Mouse (Mus musculus) megakaryocyte, embryonic 14.5 days (primary cell): ENCODE measurements around the gene Pde11a.

Source experiments
- FLI1 ChIP-seq: IDR thresholded peaks from 2 replicates; pipeline ENCODE4 v1.6.1; 2012; ENCODE audit warnings: low read length, inconsistent platforms, mixed read lengths
- GATA1 ChIP-seq: IDR thresholded peaks from 3 replicates; pipeline ENCODE4 v1.6.1; 2012; ENCODE audit warnings: mixed read lengths, low read length, inconsistent platforms, borderline replicate concordance

DNA sequence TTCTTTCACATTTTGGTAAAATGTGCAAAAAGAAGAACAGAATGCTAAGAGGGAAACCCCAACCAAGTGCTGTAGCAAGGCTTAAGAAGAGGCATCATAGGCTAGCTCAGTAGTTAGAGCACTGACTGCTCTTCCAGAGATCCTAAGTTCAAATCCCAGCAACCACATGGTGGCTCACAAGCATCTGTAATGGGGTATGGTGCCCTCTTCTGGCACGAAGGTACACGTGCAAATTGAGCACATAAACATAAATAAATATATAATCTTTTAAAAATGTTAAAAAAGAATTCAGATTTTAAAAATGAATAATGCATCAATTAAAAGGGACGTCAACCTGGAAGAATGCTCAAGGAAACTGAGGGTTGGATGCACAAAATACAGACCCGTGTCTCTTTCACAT is 271.4 kb downstream of the Pde11a start:
- no peak for TF ChIP-seq GATA1
- TF ChIP-seq FLI1: no peak
